Mouse (Mus musculus) lung, postnatal 0 days (tissue): Measurements from ENCODE around the gene Rc3h1. TPM values are rescaled to one million over a fixed set of nuclear protein-coding genes. Genes with fewer than 3 reads are reported as not detected.

Experiments
- ATAC-seq: fragments of 200-750 bp; cut with Nextera tagmentation; 2 replicates; pipeline ENCODE4 v1.8.0; 2017; ENCODE audit warnings: moderate library complexity
- DNase-seq: peaks from one replicate; pipeline ENCODE4 v3.0.0-alpha.2; 2016; ENCODE audit warnings: low spot score
- H3K27ac ChIP-seq: fragments of 300-500 bp; sonication (generic); 2 replicates; pipeline ENCODE4 v1.5.1; 2014; ENCODE audit warnings: antibody characterized with exemption, mild to moderate bottlenecking, low read length, mixed read lengths
- H3K27me3 ChIP-seq: fragments of 300-500 bp; sonication (generic); replicated peaks from 2 replicates; pipeline ENCODE4 v1.6.1; 2014; ENCODE audit warnings: low read length, mixed read lengths; ENCODE audit not compliant: insufficient read depth
- H3K36me3 ChIP-seq: fragments of 300-500 bp; sonication (generic); 2 replicates; pipeline ENCODE4 v1.6.1; 2014; ENCODE audit warnings: low read length, mixed read lengths; ENCODE audit not compliant: insufficient read depth
- H3K4me1 ChIP-seq: fragments of 300-500 bp; sonication (generic); 2 replicates; pipeline ENCODE4 v1.6.1; 2014; ENCODE audit warnings: antibody characterized with exemption, low read depth, low read length, mixed read lengths; ENCODE audit not compliant: insufficient read depth
- H3K4me2 ChIP-seq: fragments of 300-500 bp; sonication (generic); replicated peaks from 2 replicates; pipeline ENCODE4 v1.6.1; 2014; ENCODE audit warnings: low read depth, mild to moderate bottlenecking, low read length, moderate library complexity, mixed read lengths
- H3K4me3 ChIP-seq: fragments of 300-500 bp; sonication (generic); 2 replicates; pipeline ENCODE4 v1.5.1; 2014; ENCODE audit warnings: low read depth, low read length
- H3K9ac ChIP-seq: fragments of 300-500 bp; sonication (generic); replicated peaks from 2 replicates; pipeline ENCODE4 v1.6.1; 2014; ENCODE audit warnings: low read depth, mild to moderate bottlenecking
- H3K9me3 ChIP-seq: fragments of 300-500 bp; sonication (generic); 2 replicates; pipeline ENCODE4 v1.6.1; 2016; ENCODE audit warnings: low read length, mixed read lengths
- CTCF ChIP-seq: IDR thresholded peaks from 2 replicates; pipeline ENCODE4 v1.5.1; 2016; ENCODE audit warnings: antibody characterized with exemption, mild to moderate bottlenecking
- EP300 ChIP-seq: IDR thresholded peaks from 2 replicates; pipeline ENCODE4 v1.6.1; 2016; ENCODE audit warnings: antibody characterized with exemption, mild to moderate bottlenecking, control low read depth
- WGBS: fragments of 180-500 bp; shearing (Covaris S2); extraction: QIAGEN DNeasy Blood & Tissue Kit; methylation state at CpG from one replicate; pipeline ENCODE4 v1.1.7; 2014; 5-methylcytosine and 5-hydroxymethylcytosine counted together
- polyA plus RNA-seq: library from polyadenylated mRNA; unstranded; fragments of >200 nt; fragmentation: Nextera tagmentation; extraction: Ambion mirVana; gene quantifications from 2 replicates; pipeline ENCODE4 v1.2.1, GENCODE M21; 2015

Rc3h1 gene
- polyA plus RNA-seq, 1 experiment from 2014 or later, result 6.9 TPM

DNA sequence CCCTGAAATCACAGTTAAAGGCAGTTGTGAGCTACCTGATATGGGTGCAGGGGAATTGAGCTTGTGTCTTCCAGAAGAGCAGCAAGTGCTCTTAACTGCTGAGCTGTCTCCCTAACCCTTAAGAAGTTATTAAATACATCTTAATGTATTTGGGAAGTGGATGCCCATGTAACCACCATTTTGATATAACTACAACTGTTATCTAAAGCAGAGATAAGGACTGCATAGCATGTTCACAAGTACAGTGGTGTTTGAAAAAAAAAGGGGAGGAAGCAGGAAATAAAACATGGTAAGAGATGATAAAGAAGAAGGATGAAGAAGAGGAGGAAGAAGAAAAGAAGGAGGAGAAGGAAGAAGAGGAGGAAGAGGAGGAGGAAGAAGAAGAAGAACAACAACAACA, 25.1 kb downstream of the Rc3h1 start:
- TF ChIP-seq EP300, result no peak
- no peak for TF ChIP-seq CTCF

DNA sequence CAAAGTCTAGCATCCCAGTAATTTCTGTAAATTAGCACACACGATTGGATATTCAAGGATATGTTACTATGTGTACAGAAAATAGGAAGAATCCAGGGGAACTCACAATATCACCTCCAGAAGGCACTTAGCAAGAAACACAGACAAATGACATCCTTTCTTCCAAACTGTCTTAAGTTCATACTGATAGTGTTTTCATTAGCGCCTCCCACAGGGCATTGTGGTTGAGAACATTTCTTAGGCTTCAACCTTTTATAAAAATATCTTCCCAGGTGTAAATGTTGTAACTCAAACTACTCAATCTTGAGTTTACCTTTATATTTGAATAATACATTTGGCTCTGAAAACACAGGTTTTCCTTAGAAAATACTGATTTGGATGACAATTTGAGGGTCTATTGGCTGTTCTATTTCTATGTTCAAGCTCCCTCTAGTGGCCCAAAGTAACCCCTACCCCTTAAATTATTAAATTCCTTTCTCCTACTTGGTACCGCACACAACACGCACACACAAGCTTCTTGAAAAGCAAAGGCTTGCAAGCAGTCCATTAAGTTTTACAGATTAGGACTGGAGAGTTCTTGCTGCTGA, 27.8 kb downstream of the Rc3h1 start:
- 60% methylated on average over 4 of the region's 4 CpGs for WGBS
- TF ChIP-seq CTCF (peak; percentile 64), EP300 (0 out of 2 replicates have a peak, but pooled peaks have one; percentile 35)
- Histone ChIP-seq H3K27me3 (no peaks in the 10 kb centered on the region), H3K9me3 (no peaks in the 10 kb centered on the region), H3K4me3 (no peak overlapping the region), H3K4me1 (no peaks in the 10 kb centered on the region), H3K27ac (no peak overlapping the region), H3K36me3 (0 out of 2 replicates have a peak, but pooled peaks cover 4% of the 10 kb centered on the region), H3K9ac (no peak overlapping the region), H3K4me2 (no peak overlapping the region)
- peak; percentile 71 for DNase-seq
- no peak; the same call in 1 of the 2 replicates for ATAC-seq

More for the DNA sequence above, 25.1 kb downstream of the Rc3h1 start:
- Histone ChIP-seq H3K36me3 (0 out of 2 replicates have a peak, but pooled peaks cover 4% of the 10 kb centered on the region), H3K4me1 (no peaks in the 10 kb centered on the region), H3K9ac (no peak overlapping the region), H3K27me3 (no peaks in the 10 kb centered on the region), H3K9me3 (no peaks in the 10 kb centered on the region), H3K4me3 (no peak overlapping the region), H3K27ac (no peak overlapping the region), H3K4me2 (no peak overlapping the region)
- no peak for ATAC-seq
- DNase-seq, result no peak

- no peak for DNase-seq
Measured at GRCm38 (mm10) chr1:160935551-160935950, 29.3 kb downstream of the Rc3h1 start.

DNA sequence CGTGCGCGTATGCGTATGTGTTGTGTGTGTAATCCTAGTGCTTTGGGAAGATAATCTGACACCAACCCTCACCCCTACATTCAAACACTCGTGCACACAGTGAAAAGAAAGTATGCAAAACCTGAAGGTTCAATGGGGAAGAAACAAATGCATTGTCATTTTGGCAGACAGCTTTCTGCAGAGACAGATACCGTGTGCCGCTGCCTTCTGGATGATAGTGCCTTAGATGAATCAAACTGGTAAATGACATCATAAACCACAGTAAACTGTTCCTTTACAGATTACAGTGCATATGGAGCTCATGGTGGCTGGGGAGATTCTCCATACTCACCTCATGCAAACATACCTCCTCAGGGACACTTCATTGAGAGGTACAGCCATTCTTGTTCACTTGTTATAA, 57.0 kb downstream of the Rc3h1 start:
- H3K4me2 ChIP-seq, result no peak overlapping the region
- 92% methylated on average over 7 of the region's 7 CpGs for WGBS
- no peaks in the 10 kb centered on the region for H3K4me1 ChIP-seq
- no peaks in the 10 kb centered on the region for H3K27me3 ChIP-seq
- ATAC-seq (no peak), DNase-seq (no peak)
- no peak overlapping the region for H3K4me3 ChIP-seq
- H3K27ac ChIP-seq, result no peak overlapping the region
- peaks cover 51% of the 10 kb centered on the region; the same call in 1 of the 2 replicates for H3K36me3 ChIP-seq
- TF ChIP-seq CTCF, result no peak
- no peak for TF ChIP-seq EP300
- H3K9ac ChIP-seq, result no peak overlapping the region
- H3K9me3 ChIP-seq, result no peaks in the 10 kb centered on the region

More at GRCm38 (mm10) chr1:160935551-160935950, 29.3 kb downstream of the Rc3h1 start:
- Histone ChIP-seq H3K27ac (no peak overlapping the region), H3K4me1 (no peaks in the 10 kb centered on the region), H3K27me3 (no peaks in the 10 kb centered on the region), H3K9ac (no peak overlapping the region), H3K4me2 (no peak overlapping the region), H3K9me3 (no peaks in the 10 kb centered on the region), H3K4me3 (no peak overlapping the region), H3K36me3 (peaks cover 11% of the 10 kb centered on the region)
- TF ChIP-seq EP300 (no peak), CTCF (peak; percentile 47)
- 90% methylated on average over 6 of the region's 6 CpGs for WGBS
- ATAC-seq, result no peak

DNA sequence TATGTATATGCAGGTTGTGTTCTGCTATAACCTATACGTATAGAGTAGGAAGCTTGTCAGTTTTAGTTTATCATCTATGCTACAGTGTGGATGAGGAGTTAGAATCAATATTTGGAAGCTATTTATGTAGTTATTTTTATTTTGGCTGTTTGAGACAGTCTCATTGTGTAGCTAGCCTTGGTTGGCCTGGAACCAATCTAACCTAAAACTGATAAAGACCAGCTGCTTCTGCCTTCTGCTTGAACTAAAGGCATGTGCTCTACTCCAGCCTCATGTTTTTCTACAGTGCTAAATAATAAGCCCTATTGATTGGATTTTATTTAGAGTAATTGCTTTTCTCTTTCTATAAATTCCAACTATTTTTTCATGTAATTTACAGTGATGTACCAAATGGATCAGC, 61.0 kb downstream of the Rc3h1 start:
- WGBS, result 59% methylated on average over 1 of the region's 1 CpGs
- no peak for ATAC-seq
- Histone ChIP-seq H3K4me2 (no peak overlapping the region), H3K27me3 (no peaks in the 10 kb centered on the region), H3K36me3 (peaks cover 44% of the 10 kb centered on the region; the same call in 1 of the 2 replicates), H3K4me1 (no peaks in the 10 kb centered on the region), H3K27ac (no peak overlapping the region), H3K9me3 (no peaks in the 10 kb centered on the region), H3K9ac (no peak overlapping the region), H3K4me3 (no peak overlapping the region)
- DNase-seq, result peak; percentile 30
- TF ChIP-seq CTCF (no peak), EP300 (no peak)

DNA sequence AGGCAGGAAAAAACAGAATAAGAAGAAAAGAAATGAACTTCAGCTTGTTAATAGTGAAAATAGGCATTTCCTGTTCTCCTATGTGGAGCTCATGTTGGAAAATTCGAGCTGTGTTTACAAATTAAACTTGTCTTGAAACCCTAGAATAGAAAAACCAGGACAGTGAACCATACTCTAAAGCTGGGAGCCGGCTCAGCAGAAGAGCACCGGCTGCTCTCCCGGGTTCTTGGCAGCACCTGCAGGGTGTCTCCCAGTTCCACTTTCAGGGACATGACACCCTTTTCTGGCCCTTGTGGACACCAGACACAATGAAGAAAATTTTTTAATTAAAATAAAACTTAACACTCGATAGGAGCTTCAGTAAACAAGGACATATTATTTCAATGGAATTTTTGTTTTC, 62.4 kb downstream of the Rc3h1 start:
- H3K4me3 ChIP-seq, result no peak overlapping the region
- H3K9ac ChIP-seq, result no peak overlapping the region
- no peak for TF ChIP-seq EP300
- TF ChIP-seq CTCF, result no peak
- no peak overlapping the region for H3K27ac ChIP-seq
- WGBS, result 74% methylated on average over 5 of the region's 5 CpGs
- no peak for DNase-seq
- no peaks in the 10 kb centered on the region for H3K9me3 ChIP-seq
- H3K4me2 ChIP-seq, result no peak overlapping the region
- ATAC-seq, result no peak
- no peaks in the 10 kb centered on the region for H3K27me3 ChIP-seq
- peaks cover 35% of the 10 kb centered on the region; the same call in 1 of the 2 replicates for H3K36me3 ChIP-seq
- H3K4me1 ChIP-seq, result no peaks in the 10 kb centered on the region
